Mouse (Mus musculus): ENCODE data around the gene Reep1.

- TF ChIP-seq CTCF (conservative IDR thresholded peaks at IDR 0.05; ENCODE audit: low read length) (no peak), POU5F1 (IDR thresholded peaks at IDR 0.05; ENCODE audit: borderline replicate concordance, low read length) (no peak), NANOG (IDR thresholded peaks at IDR 0.05; ENCODE audit: borderline replicate concordance, low read length) (no peak)
Measured at GRCm38 (mm10) chr6:71745482-71746234, 38.3 kb downstream of the Reep1 start.

Measured in E14TG2a.4 (cell line).